Mouse (Mus musculus) c-Kit-positive CD71-positive TER-119-positive erythroid progenitor cells, embryonic 14.5 days (primary cell): ENCODE data around the gene Aatk.

Experiments used
- DNase-seq: peaks from one replicate; pipeline ENCODE4 v3.0.0-alpha.2; 2013; ENCODE audit warnings: low spot score

The Aatk gene

DNA sequence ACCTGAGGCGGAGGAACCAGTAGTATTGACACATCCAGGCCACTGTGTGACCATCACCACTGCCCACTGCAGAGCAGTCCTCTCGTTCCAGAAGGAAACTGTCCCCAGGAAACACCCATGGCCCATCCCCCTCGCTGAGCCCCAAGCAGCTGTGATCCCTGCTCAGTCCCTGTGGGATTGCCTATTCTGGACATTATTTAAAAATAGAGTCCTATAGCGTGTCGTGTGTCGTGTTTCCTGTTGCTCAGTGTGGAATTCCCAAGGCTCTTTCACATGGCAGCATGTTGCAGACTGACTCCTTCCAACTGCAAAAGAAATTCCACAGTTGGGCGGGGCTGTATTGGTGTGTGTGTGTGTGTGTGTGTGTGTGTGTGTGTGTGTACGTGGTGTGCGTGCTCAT is 5.3 kb upstream of the Aatk start:
- DNase-seq, result no peak

DNA sequence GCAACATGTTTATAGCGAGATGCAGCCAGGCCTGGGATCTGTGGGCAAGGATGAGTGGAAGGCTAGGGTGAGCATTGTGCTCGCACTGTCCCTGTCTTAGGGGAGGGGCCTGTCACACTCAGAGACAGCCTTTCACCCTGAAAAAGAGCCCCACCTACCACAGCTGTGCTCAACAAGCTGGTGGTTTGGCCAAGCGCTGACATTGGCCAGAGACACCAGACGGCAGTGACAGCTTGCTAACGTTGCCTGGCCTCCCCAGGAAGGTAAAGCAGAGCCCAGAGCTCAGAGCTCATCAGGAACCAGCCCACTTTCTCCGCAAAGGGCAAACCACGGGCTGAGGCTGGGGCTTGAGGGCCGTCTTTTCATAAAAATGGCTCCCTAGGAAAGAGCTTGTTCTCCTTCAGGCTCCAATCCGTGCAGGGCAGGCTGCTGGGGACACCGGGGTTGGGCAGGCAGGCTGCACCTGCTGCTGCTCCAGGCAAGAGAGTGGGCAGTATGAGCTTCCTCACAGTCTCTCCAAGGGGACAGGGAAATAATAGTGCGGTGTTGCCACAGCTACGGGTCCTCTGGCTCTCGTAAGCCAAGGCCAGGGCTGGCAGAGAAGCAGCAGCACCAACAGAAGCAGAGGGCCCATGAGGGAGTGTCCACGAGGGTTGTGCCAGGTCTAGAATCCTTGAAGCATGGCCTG is 4.3 kb upstream of the Aatk start:
- no peak for DNase-seq

DNA sequence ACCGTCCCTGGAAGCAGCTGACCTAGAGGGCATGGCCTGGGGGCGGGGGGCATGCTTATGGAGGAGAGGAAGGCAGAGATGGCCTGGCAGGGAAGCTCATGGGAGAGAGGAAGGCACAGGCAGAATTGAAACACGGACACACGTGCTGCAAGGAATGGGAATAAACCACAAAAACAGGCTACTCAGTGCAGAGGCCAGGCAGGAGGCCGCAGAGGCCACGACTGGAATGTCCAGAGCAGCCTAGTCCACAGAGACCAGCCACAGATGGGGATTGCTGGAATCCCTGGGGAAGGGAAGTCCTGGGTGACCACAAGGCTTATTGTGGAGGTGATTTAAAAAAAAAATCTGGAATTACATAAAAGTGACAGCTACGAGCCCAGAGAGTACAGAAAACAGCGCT is 2.1 kb upstream of the Aatk start:
- DNase-seq, result no peak

DNA sequence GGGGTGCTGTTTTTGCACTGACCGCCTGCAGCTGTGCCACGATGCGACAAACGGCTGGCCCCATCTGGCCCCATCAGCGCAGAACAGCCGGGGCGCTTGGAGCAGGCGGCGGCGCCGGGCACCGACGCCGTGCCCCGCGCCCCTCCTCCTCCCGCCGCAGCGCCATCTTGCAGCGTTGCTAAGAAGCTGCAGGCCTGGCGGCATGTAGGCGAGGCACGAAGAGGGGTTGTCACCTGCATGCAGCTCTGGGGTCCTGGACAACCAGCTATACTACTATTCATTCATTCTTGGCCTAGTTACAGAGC is 1.2 kb upstream of the Aatk start:
- DNase-seq, result no peak

DNA sequence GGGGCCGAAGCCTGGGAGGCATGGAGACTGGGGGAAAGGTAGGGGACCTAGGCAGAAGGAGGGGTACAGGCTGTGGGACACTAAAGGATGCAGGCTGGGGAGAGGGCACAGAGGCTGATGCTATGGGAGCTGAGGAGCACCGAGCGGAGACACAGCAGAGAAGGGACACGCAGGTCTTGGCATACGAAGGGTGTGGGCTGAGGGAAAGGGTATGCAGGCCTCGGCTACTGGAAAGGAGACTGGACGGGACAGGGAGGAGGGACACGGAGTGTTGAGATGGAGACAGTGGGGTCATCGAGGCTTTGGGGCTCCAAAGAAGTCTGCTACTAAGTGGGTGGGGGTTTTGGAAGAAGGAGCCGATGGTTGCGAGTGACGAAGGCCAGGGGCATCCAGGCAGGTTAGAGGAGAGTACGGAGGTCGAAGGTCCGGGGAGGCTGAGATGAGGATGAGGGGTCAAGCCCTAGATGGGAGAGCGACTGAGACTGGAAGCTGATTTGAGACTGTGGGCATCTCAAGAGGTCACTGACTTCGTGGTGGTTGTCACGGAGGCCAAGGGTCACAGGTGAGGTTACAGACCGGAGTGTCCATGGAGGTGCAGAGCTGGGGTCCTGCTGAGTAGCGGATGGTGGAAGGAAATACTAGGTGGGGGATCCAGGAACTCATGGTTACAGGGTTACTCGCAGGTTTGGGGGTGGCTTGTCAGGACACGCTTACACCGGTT is 724 bp upstream of the Aatk start:
- no peak for DNase-seq

DNA sequence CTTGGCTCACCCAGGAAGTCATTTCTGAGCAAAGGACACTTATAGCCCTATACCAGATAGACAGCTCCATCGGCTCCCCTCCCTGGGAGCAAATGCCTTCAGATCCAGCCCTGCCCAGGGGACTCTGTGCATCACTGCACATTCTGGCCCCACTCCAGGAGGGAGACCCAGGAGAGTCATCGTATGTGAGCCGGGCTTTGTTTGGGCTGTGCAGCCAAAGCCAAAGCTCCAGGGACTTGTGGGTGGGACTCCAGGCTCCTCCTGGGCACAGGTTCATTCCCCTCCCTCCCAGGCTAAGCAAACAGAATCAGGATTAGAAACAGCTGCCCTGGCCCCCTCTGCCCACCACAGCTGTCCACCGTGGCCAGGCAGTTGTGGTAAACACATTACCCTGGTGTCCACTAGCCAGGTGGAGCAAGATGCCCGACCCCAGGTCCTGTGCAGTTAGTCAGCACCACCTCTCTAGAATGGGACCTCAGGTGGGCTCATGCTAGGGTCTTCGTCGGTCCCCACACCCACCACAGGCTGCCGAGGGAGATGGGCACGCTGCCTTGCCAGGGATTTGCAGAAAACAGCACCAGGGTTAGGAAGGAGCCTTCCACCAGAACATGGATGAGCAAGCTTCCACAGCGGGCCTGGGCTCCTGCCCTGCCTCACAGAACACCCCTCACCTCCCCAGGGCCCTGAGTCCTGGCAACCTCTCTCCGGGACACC is 971 bp downstream of the Aatk start:
- no peak for DNase-seq

DNA sequence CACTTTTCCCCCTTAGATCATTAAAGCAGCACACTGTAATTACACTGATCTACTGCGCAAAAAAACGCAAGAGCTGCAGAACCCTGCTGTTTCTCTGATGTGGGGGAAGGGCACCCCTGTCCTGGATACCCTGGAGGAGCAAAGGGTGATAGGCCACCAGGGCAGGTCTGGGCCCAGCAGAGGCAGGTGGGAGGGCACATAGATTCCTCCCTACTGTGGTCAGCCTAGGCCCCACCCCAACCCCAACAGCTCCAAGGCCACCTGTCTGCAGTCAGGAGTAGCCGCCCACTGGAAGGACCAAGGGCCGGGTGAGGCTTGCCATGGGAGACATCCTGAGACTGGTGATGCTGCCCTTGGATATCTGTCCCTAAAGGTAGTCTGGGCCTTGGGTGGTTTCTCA is 1.6 kb downstream of the Aatk start:
- DNase-seq, result no peak

DNA sequence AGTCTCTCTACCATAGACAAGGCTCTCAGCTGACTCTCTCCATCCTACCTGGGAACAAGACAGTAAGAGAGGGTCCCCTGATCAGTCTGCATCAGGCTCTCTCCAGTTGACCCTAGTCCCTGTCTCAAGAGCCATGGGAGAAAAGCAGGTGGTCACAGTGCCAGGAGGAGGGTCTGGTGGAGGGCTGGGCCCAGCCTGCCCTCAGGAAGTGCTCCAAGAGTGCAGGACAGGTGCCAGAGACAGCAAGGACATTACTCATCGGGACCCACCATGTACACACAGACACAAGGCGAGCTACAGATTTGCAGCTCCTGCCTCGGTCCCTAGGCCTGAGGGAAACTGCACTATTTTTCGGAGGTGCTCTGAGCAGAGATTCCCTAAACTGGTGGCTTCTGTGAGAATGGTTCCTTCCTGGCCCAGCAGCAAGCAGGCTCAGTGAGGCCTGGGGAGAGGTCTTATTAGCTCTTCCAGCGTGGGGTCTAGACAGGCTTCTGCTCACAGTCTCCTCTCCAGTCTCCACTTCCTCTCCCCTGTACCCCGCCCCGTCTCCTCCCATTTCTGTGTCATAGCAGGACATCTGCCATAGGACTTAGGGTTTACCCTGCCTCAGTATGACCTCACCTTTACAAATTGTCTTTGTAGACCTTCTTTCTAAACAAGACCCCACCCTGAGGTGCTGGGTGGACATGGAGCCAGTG is 4.7 kb downstream of the Aatk start:
- no peak for DNase-seq

DNA sequence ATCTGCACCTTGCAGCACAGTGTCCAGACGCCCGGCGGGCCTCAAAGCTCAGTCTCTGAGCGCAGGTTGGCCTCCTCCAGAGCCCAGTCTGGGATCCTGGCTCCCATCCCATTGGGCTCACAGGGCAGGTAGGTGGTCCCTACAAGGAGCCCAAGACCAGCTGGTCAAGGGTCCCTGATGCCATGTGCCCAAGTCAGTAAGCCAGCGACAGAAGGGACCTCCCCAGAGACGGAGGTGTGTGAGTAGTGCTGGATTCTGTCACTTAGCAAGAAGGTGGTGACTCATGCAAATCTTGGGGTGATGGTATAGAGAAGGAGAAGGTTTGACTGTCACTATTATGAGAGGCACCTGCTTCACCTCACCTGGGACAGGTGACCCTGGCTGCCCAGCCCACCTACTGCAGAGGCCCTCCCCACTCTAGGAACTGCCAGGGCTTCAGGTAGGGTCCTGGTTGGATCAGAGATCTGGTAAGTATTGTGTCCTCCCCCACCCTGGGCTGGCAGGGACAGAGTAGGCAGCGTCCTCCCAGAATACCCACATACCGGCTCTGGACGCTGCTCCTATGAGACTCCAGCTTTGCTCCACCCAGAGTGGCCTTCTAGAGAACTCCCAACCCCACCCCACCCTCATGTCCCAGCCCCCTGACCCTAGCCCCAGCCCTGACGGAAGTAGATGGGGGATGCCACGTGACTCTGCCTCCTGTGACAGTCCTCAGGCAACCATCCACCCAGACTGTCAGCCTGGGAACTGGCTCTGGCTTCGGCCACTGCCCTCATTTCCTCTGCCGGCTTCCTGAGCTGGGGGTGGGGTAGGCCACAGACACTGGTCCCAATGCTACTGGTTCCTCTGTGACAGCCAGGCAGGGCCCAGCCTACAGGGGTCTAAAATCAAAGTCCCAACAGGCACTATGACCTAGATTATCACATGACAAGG is 5.5 kb downstream of the Aatk start:
- DNase-seq, result no peak

DNA sequence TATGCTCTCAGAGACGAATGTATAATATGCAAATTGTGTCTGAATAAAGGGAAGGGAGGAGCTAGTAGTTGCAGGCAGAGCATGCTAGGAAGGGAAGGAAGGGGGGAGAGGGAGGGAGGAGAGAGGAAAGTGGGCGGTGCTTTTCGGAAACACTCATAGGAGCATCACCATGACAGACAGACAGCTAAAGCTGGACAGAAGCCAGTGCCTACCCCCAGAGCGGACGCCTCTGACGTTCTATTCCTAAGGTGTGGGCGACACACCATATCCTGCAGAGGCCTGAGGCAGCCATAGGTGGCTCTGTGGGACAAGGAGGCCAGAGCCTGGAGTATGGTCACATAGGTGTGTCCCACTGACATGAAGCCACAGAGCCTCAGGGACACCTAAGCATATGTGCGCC is 6.5 kb downstream of the Aatk start:
- DNase-seq, result no peak

DNA sequence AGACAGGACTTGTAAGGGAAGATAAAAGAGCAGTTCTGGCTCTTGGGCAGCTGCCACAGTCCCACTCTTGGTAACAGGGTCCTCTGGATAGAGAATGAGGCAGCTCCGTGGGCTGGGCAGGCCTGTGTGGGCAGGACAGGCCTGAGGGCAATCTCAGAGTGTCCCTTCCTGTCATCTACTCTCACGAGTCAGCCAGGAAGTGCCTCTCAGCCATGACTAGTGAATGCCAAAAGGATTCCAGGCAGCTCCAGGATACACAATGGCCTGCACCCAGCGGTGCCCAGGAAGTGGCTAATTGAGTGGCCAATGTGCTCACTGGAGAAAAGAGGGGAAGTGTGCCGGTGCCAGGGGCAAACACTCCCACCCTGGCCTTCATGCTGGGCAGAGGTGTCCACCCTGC is 7.4 kb downstream of the Aatk start:
- DNase-seq, result no peak

DNA sequence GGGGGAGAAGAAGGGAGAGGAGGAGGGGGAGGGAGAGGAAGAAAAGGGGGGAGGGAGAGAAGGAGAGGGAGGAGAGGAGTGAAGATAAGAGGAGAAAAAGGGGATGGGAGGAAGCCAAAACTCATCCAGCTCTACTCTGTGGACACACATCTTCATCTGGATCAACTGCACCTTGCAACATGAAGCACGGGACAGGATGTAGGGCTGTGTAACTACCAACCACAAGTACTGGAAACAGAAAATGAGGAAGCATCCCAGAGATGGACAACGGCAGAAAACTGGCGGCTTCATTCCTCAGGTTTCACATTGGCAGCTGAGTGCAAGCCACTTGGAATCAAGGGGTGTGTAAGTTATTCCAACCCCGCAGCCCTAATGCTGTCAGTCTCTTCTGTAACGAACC is 12.2 kb downstream of the Aatk start:
- DNase-seq, result no peak

DNA sequence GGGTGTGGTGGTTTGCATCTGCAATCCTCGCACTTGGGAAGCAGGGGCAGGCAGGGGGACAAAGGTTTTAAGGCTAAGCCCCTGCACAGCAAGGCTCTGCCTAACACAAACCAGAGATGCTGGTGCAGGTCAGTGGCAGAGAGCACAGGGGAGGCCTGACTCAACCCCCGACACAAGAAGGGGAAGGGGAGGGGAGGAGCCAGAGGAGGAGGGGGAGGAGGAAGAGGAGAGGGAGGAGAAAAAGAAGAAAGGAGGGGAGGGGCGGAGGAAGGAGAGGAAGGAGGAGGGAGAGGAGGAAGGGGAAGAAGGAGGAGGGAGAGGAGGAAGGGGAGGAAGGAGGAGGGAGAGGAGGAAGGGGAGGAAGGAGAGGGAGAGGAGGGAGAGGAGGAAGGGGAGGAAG is 12.7 kb downstream of the Aatk start:
- DNase-seq, result no peak

DNA sequence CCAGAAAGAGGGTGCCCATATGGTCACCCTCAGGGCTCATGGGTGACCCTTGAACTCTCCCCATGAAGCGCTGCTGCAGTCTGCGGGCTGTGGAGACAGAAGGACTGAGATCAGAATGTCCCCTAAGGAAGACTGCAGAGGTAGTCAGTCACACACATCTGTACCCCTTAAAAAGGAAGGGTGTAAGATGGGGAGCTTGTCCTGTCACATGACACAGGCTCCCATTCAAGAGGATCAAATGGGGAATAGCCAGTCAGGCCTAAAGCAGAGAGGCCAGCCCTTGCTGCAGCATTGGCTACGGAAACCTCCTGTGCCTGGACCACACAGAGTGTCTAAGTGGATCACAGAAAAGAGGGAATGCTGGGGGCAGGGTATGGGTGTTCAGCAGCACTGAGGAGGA is 13.5 kb downstream of the Aatk start:
- DNase-seq, result no peak

DNA sequence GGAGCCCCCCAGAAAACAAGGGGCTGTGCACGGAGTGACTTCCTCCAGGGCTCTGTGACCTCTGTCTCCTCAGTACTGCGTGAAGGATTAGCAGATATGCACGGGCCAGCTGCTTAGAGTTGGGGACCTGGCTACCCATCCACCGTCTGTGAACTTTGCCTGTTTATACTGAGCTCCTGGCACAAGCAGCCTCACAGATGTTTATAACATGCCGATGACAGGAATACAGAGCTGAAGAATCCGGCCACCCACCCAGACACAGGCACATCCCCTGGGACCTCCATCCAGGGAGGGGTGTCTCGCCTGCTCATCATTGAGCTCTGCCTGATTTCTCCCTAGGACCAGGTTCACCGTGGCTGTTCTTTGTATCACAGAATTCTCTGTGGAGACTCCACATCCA is 14.9 kb downstream of the Aatk start:
- no peak for DNase-seq

DNA sequence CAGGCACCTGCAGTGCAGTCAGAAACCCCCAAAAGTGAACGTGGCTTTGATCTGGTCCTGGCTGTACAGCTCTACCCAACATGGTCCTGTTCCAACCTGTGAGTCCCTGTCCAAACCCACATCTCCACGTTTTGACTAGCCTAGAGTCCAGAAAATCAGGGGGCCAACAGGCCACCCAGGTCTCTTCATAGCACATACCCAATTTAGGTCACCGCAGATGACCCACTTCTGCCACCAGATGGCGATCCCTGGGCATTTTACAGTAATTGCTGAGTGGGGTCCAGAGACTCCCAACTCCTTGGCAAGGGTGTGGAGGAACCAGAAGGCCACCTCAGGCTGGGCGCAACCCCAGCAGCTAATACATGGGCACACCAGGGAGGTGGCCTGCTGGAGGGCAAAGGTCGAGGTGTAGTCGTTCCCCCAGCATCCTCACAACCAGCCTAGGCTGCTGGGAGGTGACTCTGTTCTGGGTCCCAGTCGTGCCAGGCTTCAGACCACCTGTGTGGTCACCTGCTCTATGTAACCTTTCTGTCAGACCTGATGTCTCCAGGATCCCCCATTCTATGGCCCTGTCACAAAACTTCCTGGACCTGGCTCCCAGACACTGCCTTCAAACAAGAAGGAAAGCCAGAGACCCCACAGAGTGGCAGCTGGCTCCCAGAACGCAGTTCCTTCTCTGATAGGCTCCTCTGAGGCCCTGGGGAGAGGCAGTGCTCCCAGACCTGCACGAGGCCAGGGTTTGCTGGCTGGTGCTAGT is 16.6 kb downstream of the Aatk start:
- DNase-seq, result no peak

DNA sequence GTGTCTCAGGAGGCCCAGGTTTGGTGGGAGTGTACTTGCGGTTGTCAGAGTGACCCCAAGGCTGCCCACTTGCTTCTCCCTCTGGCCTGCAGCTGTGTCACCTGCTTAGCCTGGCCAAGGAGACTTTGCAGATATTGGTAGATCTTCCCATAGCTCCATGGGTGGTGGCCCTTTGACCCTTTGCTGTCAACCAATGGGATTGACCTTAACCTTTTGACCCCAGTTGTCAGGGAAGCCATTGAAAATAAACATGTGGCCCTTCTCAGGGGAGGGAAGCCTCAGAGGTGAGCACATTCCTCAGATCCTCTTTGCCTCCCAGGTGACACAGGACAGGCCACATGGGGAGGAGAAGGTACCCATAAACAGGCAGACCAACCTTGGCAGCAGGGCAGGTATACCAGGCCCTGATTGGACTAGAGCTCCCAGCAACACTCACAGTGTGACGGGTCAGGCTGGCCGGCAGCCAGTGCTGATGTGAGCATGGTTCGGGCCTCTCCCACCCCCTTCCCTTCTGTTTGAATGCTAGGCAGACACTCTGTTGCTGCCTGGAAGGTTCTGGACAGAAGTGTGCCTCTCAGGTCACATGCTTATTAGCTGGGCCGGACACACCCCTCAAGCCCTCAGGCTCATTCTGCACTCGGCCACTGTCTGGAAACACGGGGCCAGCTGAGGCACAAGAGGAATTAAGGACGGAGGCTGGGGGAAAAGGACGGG is 17.4 kb downstream of the Aatk start:
- no peak for DNase-seq

DNA sequence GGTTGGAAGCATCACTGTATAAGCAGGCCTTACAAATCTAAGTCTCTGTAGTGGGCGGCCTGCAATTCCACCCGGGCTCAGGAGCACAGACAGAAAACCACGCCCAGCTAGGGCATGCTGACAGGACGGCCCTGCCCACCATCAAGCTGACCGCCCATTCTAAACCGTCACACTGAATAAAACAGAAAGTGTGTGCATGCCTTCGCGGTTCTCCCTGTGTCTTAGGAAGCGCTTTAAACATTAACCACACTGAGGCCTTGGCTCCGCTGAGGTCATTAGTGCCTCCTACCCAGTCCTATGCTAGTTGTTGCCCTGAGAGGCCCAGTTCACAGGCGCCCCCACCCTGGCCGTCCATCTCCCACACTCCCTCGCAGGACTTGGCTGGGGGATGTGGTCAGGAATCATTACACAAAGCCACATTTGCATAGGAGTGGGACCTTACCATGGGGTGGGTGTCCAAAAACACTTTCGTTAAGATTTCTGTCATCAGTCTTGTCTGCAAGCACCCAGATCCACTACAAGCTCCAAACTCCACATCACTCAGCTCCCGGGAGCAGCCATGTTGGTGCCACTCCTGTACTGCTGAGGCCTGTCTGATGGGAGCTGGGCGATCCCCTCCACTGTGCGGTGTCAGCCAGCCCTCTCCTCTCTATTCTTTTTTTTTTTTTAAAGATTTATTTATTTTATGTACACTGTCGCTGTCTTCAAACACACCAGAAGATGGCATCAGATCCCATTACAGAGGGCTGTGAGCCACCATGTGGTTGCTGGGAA is 18.5 kb downstream of the Aatk start:
- DNase-seq, result no peak

DNA sequence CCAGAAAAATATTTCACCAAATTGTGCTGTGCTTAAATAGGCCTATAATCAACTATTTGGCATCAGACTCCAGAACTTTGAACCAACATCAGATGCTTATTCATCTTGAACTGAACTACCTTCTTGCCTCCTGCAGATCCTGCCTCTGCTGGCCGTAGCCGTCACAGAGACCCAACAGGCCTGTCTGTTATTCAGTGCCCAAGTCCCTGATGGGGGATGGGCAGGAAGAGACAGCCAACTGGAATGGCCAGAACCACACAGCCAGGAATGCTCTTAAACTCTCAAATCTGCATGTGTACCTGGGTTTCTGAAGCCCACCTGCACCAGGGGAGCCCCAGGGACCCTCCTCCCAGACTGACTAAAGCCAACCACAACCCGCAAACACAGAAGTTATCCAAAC is 20.0 kb downstream of the Aatk start:
- no peak for DNase-seq

DNA sequence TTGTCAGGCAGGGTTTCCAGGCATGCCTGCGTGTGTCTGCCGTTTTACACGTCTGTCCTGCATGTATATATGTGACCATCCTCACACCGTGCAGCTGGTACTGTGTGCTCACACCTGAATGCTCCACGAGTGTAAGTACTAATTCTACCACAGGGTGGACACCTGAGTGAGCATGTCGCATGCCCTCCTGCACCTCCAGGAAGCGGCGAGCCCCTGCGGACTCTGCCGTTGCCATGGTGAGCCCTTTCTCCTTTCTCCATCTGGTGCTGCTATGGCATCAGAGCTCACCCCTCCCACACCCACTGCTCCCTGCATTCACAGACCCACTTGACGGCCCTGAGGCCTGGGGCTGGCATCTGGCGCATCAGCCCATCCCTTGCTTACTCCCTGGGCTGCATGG is 24.1 kb downstream of the Aatk start:
- DNase-seq, result no peak
